Mouse (Mus musculus): ENCODE data around the gene Spo11.

The Spo11 gene

GRCm38 (mm10) chr2:172977409-172978130, at the start of gene Spo11:
Spo11 (plus strand) TSS chr2:172977700.
- DNase-seq (ENCODE audit: low spot score in 2 of 2) = no peak

DNA sequence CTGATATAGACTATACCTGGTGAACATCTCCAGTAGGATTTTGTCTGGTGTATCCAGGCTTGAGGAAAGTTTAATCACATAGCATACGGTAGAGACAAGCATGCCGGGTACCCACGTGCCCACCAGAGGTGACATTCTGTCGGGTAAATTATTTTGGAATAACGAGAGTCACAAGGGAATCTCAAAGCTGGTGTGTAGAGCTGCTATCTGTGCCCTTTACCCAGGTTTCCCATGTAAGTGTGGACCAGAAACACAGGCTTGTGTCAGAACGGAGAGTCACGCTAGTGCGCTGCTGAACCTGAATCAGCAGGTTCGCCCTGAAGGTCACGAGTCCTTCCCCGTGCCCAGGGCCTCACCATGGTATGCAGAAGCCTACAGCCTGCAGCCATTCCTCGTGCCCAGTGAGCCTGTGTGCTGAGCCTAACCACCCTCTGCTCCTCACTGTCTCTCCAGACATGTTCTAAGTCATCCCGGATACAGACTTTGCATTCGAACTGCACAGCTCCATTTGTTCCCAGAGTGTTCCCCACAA, 47.5 kb upstream of the Spo11 start:
- no peak for DNase-seq (ENCODE audit: low spot score in 2 of 2)

DNA sequence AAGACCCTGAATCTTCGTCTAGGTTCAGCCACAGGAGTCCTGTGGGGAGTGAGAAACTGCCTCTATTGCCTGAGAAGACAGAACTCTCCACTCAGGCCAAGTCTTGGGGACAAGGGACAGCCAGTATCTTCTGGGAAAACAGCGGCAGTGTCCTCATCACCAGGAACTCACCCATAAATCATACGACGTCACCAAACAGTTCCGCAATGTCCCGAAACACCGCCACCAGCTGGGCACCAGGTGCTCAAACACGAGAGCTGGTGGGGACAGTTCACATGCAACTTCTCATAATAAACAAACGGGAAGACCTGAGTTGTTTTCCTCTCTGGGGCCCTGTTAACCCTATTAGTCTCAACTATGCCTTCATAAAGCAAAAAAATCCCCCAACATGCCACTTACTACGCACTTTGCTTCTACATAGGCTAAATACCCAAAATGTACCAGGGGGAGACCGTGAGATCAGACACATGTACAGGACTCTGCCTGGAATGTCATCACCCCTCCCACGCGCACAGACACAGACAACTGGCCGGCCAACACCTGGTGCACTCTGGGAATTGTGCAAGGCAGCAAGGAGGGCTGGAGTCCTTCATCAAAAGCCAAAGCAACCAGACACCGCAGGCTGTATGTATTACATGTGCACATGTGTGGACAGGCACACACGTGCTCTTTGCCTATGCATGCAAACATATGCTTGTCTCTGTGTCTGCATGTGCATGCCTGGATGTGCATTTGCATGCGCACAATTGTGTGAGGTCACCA, 46.2 kb upstream of the Spo11 start:
- DNase-seq (ENCODE audit: low spot score in 2 of 2) = no peak

GRCm38 (mm10) chr2:172933631-172934419, 43.7 kb upstream of the Spo11 start:
- DNase-seq (ENCODE audit: low spot score in 2 of 2) = peak in 1 of 2 experiments; percentile 4

DNA sequence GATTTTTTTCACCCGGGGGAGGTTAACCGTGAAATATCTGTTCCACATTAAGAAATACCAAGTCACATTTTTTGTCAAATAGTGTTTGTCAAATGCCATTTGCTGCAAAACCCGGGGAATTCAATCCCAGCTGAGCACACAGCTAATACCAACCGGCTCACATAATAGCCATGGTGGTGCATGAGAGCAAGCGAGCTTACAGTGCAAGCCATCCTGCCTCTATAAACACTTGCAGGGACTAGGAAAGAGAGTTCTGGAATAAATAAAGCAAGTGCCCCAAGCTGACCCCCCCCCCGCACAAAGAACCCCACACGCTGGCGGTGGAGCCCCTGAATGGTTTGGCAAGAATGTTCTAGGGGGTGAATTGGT, 43.1 kb upstream of the Spo11 start:
- no peak for DNase-seq (ENCODE audit: low spot score in 2 of 2)

- DNase-seq (ENCODE audit: low spot score in 2 of 2) = no peak
Measured at GRCm38 (mm10) chr2:172934891-172935740, 42.4 kb upstream of the Spo11 start.

GRCm38 (mm10) chr2:172935776-172936562, 41.5 kb upstream of the Spo11 start:
- DNase-seq (ENCODE audit: low spot score in 2 of 2) = no peak

GRCm38 (mm10) chr2:172936844-172937243, 40.7 kb upstream of the Spo11 start:
- DNase-seq (ENCODE audit: low spot score in 2 of 2) = no peak

- DNase-seq (ENCODE audit: low spot score in 2 of 2) = no peak
Measured at GRCm38 (mm10) chr2:172937326-172938190, 39.9 kb upstream of the Spo11 start.

DNA sequence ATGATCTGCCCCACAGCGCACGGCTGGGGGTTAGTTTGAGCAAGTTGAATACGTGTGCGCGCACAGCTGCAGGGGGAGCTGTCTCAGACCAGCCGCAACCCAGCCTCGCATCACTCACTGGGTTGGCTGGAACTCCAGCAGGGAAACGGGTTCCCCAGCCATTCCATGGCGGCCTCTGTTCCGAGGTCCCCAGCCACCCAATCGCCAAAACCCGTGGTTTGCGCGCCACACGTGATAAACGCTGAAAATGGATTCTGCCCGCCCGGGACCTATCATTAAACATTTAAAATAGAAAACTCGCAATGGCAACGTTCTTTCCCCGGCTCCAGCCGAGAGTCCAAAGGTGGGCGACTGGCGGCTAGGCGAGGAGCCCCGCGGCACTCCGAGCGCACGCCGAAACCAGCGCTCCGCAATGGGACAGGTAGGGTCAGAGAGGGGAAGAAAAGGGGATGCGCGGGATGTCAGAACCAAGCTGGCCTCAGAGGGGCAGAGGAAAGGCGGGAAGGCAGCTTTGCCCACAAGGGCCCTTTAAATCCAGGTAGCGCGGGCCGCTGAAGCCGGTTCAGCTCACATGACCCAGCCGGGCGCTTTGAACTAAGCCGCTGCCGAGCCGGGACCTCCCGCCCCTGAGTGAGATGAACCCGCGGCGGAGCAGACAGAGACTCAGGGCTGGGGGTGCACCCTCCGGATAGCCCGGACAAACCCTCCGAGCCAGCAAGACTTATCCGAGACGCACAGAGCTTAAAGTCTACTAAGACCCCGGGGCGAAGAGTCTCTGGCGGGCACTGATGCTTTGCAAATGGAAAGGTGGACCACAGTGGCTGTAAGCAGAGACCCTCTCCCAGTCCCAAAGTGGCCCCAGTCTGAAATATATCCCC, 38.5 kb upstream of the Spo11 start:
- no peak for DNase-seq (ENCODE audit: low spot score in 2 of 2)

DNA sequence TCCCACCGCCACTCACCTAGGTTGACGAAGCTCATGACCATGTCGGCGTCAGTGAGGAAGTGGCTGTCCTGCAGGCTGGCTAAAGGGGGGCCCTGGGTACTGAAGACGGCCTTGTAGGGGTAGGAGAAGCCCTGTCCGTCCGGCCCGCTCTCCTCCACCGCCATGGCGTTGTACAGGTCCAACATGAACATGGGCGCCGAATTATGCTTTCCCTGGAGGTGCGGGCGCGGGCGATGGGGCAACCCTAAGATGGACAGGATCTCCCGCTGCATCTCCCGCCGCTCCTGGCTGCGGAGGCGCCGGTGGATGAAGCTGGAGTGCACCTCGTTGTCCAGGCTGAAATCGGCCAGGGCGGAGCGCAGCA, 37.9 kb upstream of the Spo11 start:
- no peak for DNase-seq (ENCODE audit: low spot score in 2 of 2)

GRCm38 (mm10) chr2:172940003-172940798, 37.3 kb upstream of the Spo11 start, which contains the start of gene Bmp7:
Bmp7 (minus strand) TSS chr2:172940321.
- peak in 1 of 2 experiments; percentile 14 for DNase-seq (ENCODE audit: low spot score in 2 of 2)

DNA sequence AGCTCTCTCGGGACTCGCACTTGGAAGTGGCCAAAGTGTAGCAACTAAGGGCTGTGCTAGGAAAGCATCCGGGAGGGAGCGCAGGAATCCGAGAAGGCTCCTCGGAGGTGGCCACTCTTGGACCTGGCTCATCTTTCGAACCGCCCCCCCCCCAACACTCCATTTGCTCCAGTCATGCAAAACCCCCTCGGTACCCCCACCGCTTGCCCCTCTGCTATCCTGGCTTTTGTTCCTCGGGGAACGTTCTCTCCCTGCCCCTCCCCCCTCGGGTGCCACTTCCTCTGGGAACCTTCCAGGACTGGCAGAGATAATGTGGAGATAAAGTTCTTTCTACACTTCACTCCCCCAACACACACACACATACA, 36.7 kb upstream of the Spo11 start:
- no peak for DNase-seq (ENCODE audit: low spot score in 2 of 2)

DNA sequence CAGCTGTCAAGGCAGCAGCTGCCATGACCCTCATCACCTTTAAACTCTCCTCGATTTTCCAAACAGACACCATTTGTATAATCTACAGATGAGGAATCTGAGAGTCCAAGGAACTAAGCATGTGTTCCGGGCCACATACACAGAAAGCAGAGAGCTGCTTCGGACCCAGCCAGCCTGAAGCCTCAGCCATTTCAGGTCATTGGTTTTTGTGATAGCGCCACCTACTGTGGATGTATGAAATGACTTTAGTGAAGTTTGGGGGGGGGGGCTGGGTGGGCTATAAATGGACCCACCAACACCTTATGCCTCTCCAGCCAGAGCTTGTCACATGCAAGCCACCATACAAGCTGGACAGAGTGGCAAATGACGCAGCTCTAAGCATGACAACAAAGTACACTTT, 28.4 kb upstream of the Spo11 start:
- DNase-seq (ENCODE audit: low spot score in 2 of 2) = no peak

DNA sequence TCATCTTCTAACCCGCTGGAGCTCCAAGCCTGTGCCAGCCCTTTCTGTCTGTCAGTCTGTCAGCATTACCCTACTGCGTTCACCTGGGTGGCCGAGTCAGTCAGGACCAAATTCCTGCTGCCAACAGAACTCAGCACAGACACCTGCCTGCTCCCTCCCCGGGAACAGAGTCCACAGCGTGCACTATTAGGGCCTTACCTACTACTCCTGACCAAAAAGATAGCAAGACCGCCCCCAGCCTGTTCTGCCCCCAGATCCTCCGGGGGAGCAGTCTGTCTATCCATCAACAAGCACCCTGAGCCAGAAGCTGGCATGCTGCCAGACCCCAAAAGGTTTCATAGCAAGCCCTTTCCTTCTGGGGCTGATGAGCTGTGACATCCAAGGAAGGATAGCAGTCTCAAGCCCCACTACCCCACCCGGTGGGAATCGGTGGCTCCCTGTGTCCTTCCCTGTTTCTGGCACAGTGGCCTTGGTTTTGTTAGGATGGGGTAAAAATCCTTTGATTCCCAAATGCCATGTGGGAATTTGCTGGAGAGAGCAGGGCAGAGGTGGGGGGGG, 27.3 kb upstream of the Spo11 start:
- no peak for DNase-seq (ENCODE audit: low spot score in 2 of 2)

DNA sequence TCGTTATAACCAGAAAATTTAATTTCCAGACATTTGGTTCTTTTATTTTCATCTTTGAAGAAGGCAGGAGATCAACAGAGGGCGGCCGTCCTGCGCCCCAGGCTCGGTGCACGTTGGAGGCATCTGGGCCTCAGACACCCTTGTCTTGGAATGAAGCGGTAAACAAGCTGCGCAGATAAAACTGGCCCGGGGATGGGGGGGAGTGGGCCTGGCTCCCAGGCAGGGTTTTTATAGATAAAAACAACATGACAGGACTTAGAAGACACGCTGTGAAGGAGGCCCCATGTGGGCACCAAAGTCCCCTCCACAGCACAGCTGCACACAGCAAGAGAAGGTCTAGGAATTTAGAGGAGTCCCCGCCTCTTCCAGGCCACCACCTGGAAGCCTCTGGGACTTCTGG, 26.8 kb upstream of the Spo11 start:
- no peak for DNase-seq (ENCODE audit: low spot score in 2 of 2)

- no peak for DNase-seq (ENCODE audit: low spot score in 2 of 2)
Measured at GRCm38 (mm10) chr2:172951976-172952375, 25.5 kb upstream of the Spo11 start.
